Mouse (Mus musculus) activated CD4-positive, CD25-positive, alpha-beta regulatory T cell, adult 4 months (primary cell): ENCODE measurements at regions not wholly inside any gene's neighbourhood (a gene's known extent, or its start where the extent isn't known, plus 50 kb on each side); places are given as distances from the start of the nearest gene placed in this dataset.

ENCODE experiments used
- ATAC-seq: one replicate; pipeline ENCODE4 v1.8.0; 2017

GRCm38 (mm10) chr13:84068365-84068764, 153.7 kb upstream of the Tmem161b start:
- ATAC-seq: no peak
